ENCODE assay signal across 8 mouse cellular contexts in genomic region chr1:179960543-179960876, GRCm38 (mm10). TPM values are rescaled to one million over a fixed set of nuclear protein-coding genes. Genes with fewer than 3 reads are reported as not detected.
DNase-seq lines count a peak whose midpoint lies in the region; ATAC-seq and TF ChIP-seq lines count a peak whose summit lies in the region.

No protein-coding gene starts in this region.

- peak overlapping the region; percentile 84 for H3K4me3 ChIP-seq in heart, embryonic 11.5 days (ENCODE audit: low read depth, low read length)
- H3K4me3 ChIP-seq in CH12.LX (replicated peaks in 1 of 3; ENCODE audit: low read depth in 2 of 3, low read length in 2 of 3, poor library complexity in 1 of 3): peak overlapping the region; percentile 72 to 75 (median 74)
- peak overlapping the region; percentile 72 for H3K4me3 ChIP-seq in forebrain, embryonic 13.5 days
- peak overlapping the region; percentile 76 to 91 for H3K4me3 ChIP-seq in liver, embryonic 14.5 days (ENCODE audit: insufficient read depth in 1 of 2, low read depth in 2 of 2, low read length in 2 of 2)

- TF ChIP-seq EP300 in CH12.LX (IDR thresholded peaks at IDR 0.05; ENCODE audit: low read length): no peak
- TF ChIP-seq EP300 in liver, embryonic 14.5 days (IDR thresholded peaks at IDR 0.05; ENCODE audit: low read depth): no peak

- intact Hi-C loops in heart, postnatal 10 days (cut with DNase I): loop anchor here (5.0 kb wide), 1 partner anchor 102 kb away; no protein-coding TSS in a partner anchor

- peak overlapping the region; percentile 94 for H3K27ac ChIP-seq in heart, embryonic 11.5 days (ENCODE audit: low read depth, low read length)
- no peak overlapping the region for H3K27ac ChIP-seq in CH12.LX (ENCODE audit: insufficient read depth, low read depth)
- H3K27ac ChIP-seq in forebrain, embryonic 13.5 days: peak overlapping the region; percentile 94
- H3K27ac ChIP-seq in liver, embryonic 14.5 days: peak overlapping the region; percentile 81

- peak overlapping the region; percentile 97 for H3K9ac ChIP-seq in heart, embryonic 11.5 days (ENCODE audit: low read depth, low read length)
- H3K9ac ChIP-seq in CH12.LX (ENCODE audit: insufficient read depth, low read depth): peak overlapping the region; percentile 83
- H3K9ac ChIP-seq in forebrain, embryonic 13.5 days: peak overlapping the region; percentile 97
- peak overlapping the region; percentile 92 for H3K9ac ChIP-seq in liver, embryonic 14.5 days (replicated peaks)

- no peak for ATAC-seq in heart, embryonic 11.5 days (replicated peaks; ENCODE audit: insufficient number of reproducible peaks, low FRiP score, low TSS enrichment)
- no peak for ATAC-seq in forebrain, embryonic 13.5 days
- ATAC-seq in liver, embryonic 14.5 days (ENCODE audit: insufficient read depth): no peak
- ATAC-seq in megakaryocyte progenitor cell, adult 5-6 weeks (replicated peaks; ENCODE audit: poor library complexity): no peak

- H3K4me1 ChIP-seq in heart, embryonic 11.5 days (ENCODE audit: control insufficient read depth, insufficient read depth, low read length): peaks cover 5% of the 10 kb centered on the region; the same call in 1 of the 2 replicates
- peaks cover 0 to 12% of the 10 kb centered on the region in 2 experiments; a peak in 2 of 4 replicates for H3K4me1 ChIP-seq in CH12.LX (ENCODE audit: control insufficient read depth in 1 of 2, insufficient read depth in 2 of 2)
- H3K4me1 ChIP-seq in forebrain, embryonic 13.5 days: peaks cover 47% of the 10 kb centered on the region
- H3K4me1 ChIP-seq in liver, embryonic 14.5 days (replicated peaks; ENCODE audit: control insufficient read depth in 2 of 2, insufficient read depth in 2 of 2, low read length in 1 of 2): peaks cover 15 to 20% of the 10 kb centered on the region in 2 experiments

- H3K79me2 ChIP-seq in CH12.LX (replicated peaks; ENCODE audit: control insufficient read depth, extremely low read depth, insufficient read depth, poor library complexity, severe bottlenecking): 0 out of 2 replicates have a peak, but pooled peaks cover 3% of the 10 kb centered on the region

- dilution Hi-C loops in CH12.LX (cut with MboI; ENCODE audit: extremely low pct_ligation_motif_present, extremely low pct_unique_long_range_greater_than_20kb, low sequenced_read_pairs): no loop called here

- no peak for DNase-seq in heart, postnatal 10 days
- no peak for DNase-seq in CH12.LX (ENCODE audit: extremely low read depth)
- DNase-seq in liver, embryonic 14.5 days (ENCODE audit: low read depth in 3 of 3, low spot score in 3 of 3): no peak
- DNase-seq in layer of hippocampus, postnatal 14 days (ENCODE audit: low spot score in 2 of 2): no peak
- DNase-seq in urinary bladder, adult 18-20 months (ENCODE audit: low spot score in 2 of 2): no peak

- H3K36me3 ChIP-seq in heart, embryonic 11.5 days (ENCODE audit: control insufficient read depth, insufficient read depth, low read length): no peaks in the 10 kb centered on the region
- no peaks in the 10 kb centered on the region for H3K36me3 ChIP-seq in CH12.LX (replicated peaks in 1 of 2; ENCODE audit: control insufficient read depth in 1 of 2, insufficient read depth in 1 of 2, low read length in 1 of 2)
- H3K36me3 ChIP-seq in forebrain, embryonic 13.5 days (ENCODE audit: poor library complexity, severe bottlenecking): no peaks in the 10 kb centered on the region
- H3K36me3 ChIP-seq in liver, embryonic 14.5 days (replicated peaks; ENCODE audit: control insufficient read depth, insufficient read depth, low read depth): no peaks in the 10 kb centered on the region

- no peak for TF ChIP-seq POLR2A in CH12.LX (IDR thresholded peaks at IDR 0.05; ENCODE audit: low read depth, low read length)

- no peaks in the 10 kb centered on the region for H3K9me3 ChIP-seq in heart, embryonic 11.5 days (replicated peaks; ENCODE audit: control insufficient read depth, low read length)
- H3K9me3 ChIP-seq in CH12.LX (replicated peaks; ENCODE audit: low read length): no peaks in the 10 kb centered on the region
- no peaks in the 10 kb centered on the region for H3K9me3 ChIP-seq in forebrain, embryonic 13.5 days (replicated peaks)
- no peaks in the 10 kb centered on the region for H3K9me3 ChIP-seq in liver, embryonic 14.5 days (ENCODE audit: control insufficient read depth, low read length)

- WGBS in heart, embryonic 11.5 days (ENCODE audit: insufficient replicate concordance): under 1% methylated on average over 9 of the region's 9 CpGs
- 0% methylated on average over 9 of the region's 9 CpGs for WGBS in forebrain, embryonic 13.5 days
- under 1% methylated on average over 9 of the region's 9 CpGs for WGBS in liver, embryonic 14.5 days (ENCODE audit: insufficient replicate concordance)

- no peak for TF ChIP-seq RAD21 in CH12.LX (IDR thresholded peaks at IDR 0.05; ENCODE audit: low read depth, low read length)

- in situ Hi-C loops in CH12.LX (cut with MboI; ENCODE audit: low pct_ligation_motif_present, low pct_unique_long_range_greater_than_20kb, low sequenced_read_pairs): no loop called here

- peak overlapping the region; percentile 70 for H3K4me2 ChIP-seq in heart, embryonic 11.5 days
- H3K4me2 ChIP-seq in CH12.LX (ENCODE audit: insufficient read depth, low read depth, poor library complexity, severe bottlenecking): peak overlapping the region; percentile 100
- peak overlapping the region; percentile 89 for H3K4me2 ChIP-seq in forebrain, embryonic 13.5 days
- H3K4me2 ChIP-seq in liver, embryonic 14.5 days (ENCODE audit: low read depth): peak overlapping the region; percentile 78

- TF ChIP-seq CTCF in CH12.LX (conservative IDR thresholded peaks at IDR 0.05 in 1 of 2, IDR thresholded peaks at IDR 0.05 in 1 of 2; ENCODE audit: low read depth in 2 of 2, low read length in 2 of 2): no peak
- no peak for TF ChIP-seq CTCF in liver, embryonic 14.5 days (IDR thresholded peaks at IDR 0.05; ENCODE audit: low read depth)

- no peaks in the 10 kb centered on the region for H3K27me3 ChIP-seq in heart, embryonic 11.5 days (ENCODE audit: control insufficient read depth, insufficient read depth, low read length)
- H3K27me3 ChIP-seq in CH12.LX (replicated peaks): peaks cover 3% of the 10 kb centered on the region
- H3K27me3 ChIP-seq in forebrain, embryonic 13.5 days: no peaks in the 10 kb centered on the region; the same call in 1 of the 2 replicates
- no peaks in the 10 kb centered on the region for H3K27me3 ChIP-seq in liver, embryonic 14.5 days (ENCODE audit: control insufficient read depth, insufficient read depth, low read length)

TF ChIP-seq in CH12.LX, 34 proteins besides CTCF, POLR2A, EP300 and RAD21:
- TF ChIP-seq ZNF384 (IDR thresholded peaks at IDR 0.05; ENCODE audit: low read depth, low read length) (no peak), ZMIZ1 (IDR thresholded peaks at IDR 0.05; ENCODE audit: low read depth, low read length) (no peak), MAX (IDR thresholded peaks at IDR 0.05; ENCODE audit: low read length) (no peak), IRF4 (IDR thresholded peaks at IDR 0.05; ENCODE audit: low read depth, low read length) (peak; percentile 35; the same call in 1 of the 2 replicates), MYC (IDR thresholded peaks at IDR 0.05; ENCODE audit: low read depth, low read length) (no peak), JUN (IDR thresholded peaks at IDR 0.05; ENCODE audit: insufficient read depth, low read depth, low read length) (no peak), NELFE (IDR thresholded peaks at IDR 0.05; ENCODE audit: low read depth, low read length) (no peak), MEF2A (IDR thresholded peaks at IDR 0.05; ENCODE audit: borderline replicate concordance, low read depth, low read length) (no peak)
TF ChIP-seq in CH12.LX: peak in this region for 1.

RNA-seq across cellular contexts. Expression of gene Cdc42bpa, which starts 0.2 kb away (rescaled TPM):
- 10.5 and 13.5 TPM in 2 replicates for polyA plus RNA-seq in heart, embryonic 11.5 days (2014; fragmentation: Nextera tagmentation; extraction: Ambion mirVana)
- total RNA-seq in heart, postnatal 10 days (2021): 10 to 100 TPM; 56.6 to 57.7 TPM
- total RNA-seq in CH12.LX (2012; rRNA removed): 5.0 and 5.6 TPM in 2 replicates
- 5.1 and 5.3 TPM in 2 replicates for total RNA-seq in CH12.LX (2014; rRNA removed)
- 7.1 and 9.0 TPM in 2 replicates for polyA plus RNA-seq in CH12.LX (2012; ENCODE audit: insufficient read length, low read depth)
- polyA plus RNA-seq in forebrain, embryonic 13.5 days (2015; fragmentation: Nextera tagmentation; extraction: Ambion mirVana): 22.0 and 23.9 TPM in 2 replicates
- polyA plus RNA-seq in liver, embryonic 14.5 days (2012; rRNA removed): 7.5 and 9.1 TPM in 2 replicates
- 8.1 and 8.2 TPM in 2 replicates for polyA plus RNA-seq in liver, embryonic 14.5 days (2014; fragmentation: Nextera tagmentation; extraction: Ambion mirVana)
- 3.2 and 8.6 TPM in 2 replicates for total RNA-seq in megakaryocyte progenitor cell, adult 5-6 weeks (2015)
- total RNA-seq in megakaryocyte progenitor cell, adult 5-6 weeks (2017): 3.8 and 7.1 TPM in 2 replicates
- total RNA-seq in layer of hippocampus, postnatal 14 days (2021): 100 to 1,000 TPM; 214 to 233 TPM

Comparison
In these comparisons a context has a peak if more than half of its experiments do, and no peak if none do; other contexts are left out.
1. RNA of gene Cdc42bpa, which starts 0.2 kb away (total RNA-seq): 214 to 233 TPM in layer of hippocampus, postnatal 14 days and 56.6 to 57.7 TPM in heart, postnatal 10 days; 3.2 to 8.6 TPM in megakaryocyte progenitor cell, adult 5-6 weeks and 5.0 to 5.6 TPM in CH12.LX; every median in the first group is over 4 times any median in the second.
2. Peak in every context shown above with its lines, with median percentiles within 50 percentile points of each other: H3K4me2 ChIP-seq, H3K4me3 ChIP-seq and H3K9ac ChIP-seq.